Mouse (Mus musculus) hindbrain, embryonic 14.5 days (tissue): ENCODE results near the gene Inpp4a. TPM values are rescaled to one million over a fixed set of nuclear protein-coding genes. Genes with fewer than 3 reads are reported as not detected.

ENCODE experiments used
- ATAC-seq: fragments of 200-750 bp; cut with Nextera tagmentation; 2 replicates; pipeline ENCODE4 v1.8.0; 2017; ENCODE audit warnings: moderate number of reproducible peaks, mild to moderate bottlenecking, moderate TSS enrichment, moderate library complexity; ENCODE audit not compliant: low FRiP score
- DNase-seq: peaks from one replicate; pipeline ENCODE4 v3.0.0-alpha.2; 2015; ENCODE audit warnings: low spot score
- H3K27ac ChIP-seq: fragments of 300-500 bp; sonication (generic); 2 replicates; pipeline ENCODE4 v1.5.1; 2014; ENCODE audit warnings: mild to moderate bottlenecking, moderate library complexity
- H3K27me3 ChIP-seq: fragments of 300-500 bp; sonication (generic); 2 replicates; pipeline ENCODE4 v1.6.1; 2014; ENCODE audit warnings: mild to moderate bottlenecking, low read length, mixed read lengths; ENCODE audit not compliant: control insufficient read depth, insufficient read depth
- H3K36me3 ChIP-seq: fragments of 300-500 bp; sonication (generic); replicated peaks from 2 replicates; pipeline ENCODE4 v1.6.1; 2014; ENCODE audit not compliant: control insufficient read depth, insufficient read depth
- H3K4me1 ChIP-seq: fragments of 300-500 bp; sonication (generic); replicated peaks from 2 replicates; pipeline ENCODE4 v1.6.1; 2014; ENCODE audit warnings: antibody characterized with exemption, low read length, mixed read lengths; ENCODE audit not compliant: control insufficient read depth, insufficient read depth
- H3K4me2 ChIP-seq: fragments of 300-500 bp; sonication (generic); replicated peaks from 2 replicates; pipeline ENCODE4 v1.6.1; 2014; ENCODE audit warnings: mild to moderate bottlenecking, moderate library complexity
- H3K4me3 ChIP-seq: fragments of 300-500 bp; sonication (generic); replicated peaks from 2 replicates; pipeline ENCODE4 v1.5.1; 2014; ENCODE audit warnings: mild to moderate bottlenecking, low read length
- H3K9ac ChIP-seq: fragments of 300-500 bp; sonication (generic); 2 replicates; pipeline ENCODE4 v1.6.1; 2014
- H3K9me3 ChIP-seq: fragments of 300-500 bp; sonication (generic); 2 replicates; pipeline ENCODE4 v1.6.1; 2016; ENCODE audit warnings: low read length; ENCODE audit not compliant: control insufficient read depth
- whole genome bisulfite sequencing: fragments of 180-500 bp; shearing (Covaris S2); extraction: QIAGEN DNeasy Blood & Tissue Kit; methylation state at CpG from one replicate; pipeline ENCODE4 v1.1.7; 2014; 5-methylcytosine and 5-hydroxymethylcytosine counted together
- polyA plus RNA-seq: library from polyadenylated mRNA; unstranded; fragments of >200 nt; fragmentation: Nextera tagmentation; extraction: Ambion mirVana; gene quantifications from 2 replicates; pipeline ENCODE4 v1.2.1, GENCODE M21; 2014

Inpp4a gene
- polyA plus RNA-seq, 1 experiment from 2014 or later: 64.3 TPM

DNA sequence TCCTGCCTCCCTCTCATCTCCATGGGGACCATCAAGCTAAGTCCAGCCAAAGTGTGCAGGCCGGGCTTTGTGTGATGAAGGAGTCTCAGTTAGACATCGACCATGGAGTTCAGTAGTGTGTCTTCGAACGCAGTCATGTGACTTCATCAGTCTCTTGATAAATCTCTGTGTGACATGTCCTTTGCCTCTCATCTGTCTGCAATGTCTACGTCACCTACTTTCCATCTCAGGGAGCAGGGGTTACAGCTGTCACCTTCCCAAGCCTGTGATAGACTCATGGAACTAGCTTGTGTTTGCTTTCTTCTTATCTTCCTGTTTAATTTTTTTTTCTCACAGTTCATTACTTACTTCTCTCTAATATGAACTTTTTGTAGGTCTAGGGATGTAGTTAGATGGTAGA is 81.2 kb downstream of the Inpp4a start:
- H3K27me3 ChIP-seq: no peaks in the 10 kb centered on the region
- H3K4me3 ChIP-seq: no peak overlapping the region
- 88% methylated on average over 5 of the region's 5 CpGs for WGBS
- H3K9ac ChIP-seq: no peak overlapping the region
- no peak for ATAC-seq
- no peak for DNase-seq
- no peak overlapping the region for H3K4me2 ChIP-seq
- H3K4me1 ChIP-seq: no peaks in the 10 kb centered on the region
- H3K9me3 ChIP-seq: no peaks in the 10 kb centered on the region
- H3K27ac ChIP-seq: no peak overlapping the region
- peaks cover 69% of the 10 kb centered on the region for H3K36me3 ChIP-seq

DNA sequence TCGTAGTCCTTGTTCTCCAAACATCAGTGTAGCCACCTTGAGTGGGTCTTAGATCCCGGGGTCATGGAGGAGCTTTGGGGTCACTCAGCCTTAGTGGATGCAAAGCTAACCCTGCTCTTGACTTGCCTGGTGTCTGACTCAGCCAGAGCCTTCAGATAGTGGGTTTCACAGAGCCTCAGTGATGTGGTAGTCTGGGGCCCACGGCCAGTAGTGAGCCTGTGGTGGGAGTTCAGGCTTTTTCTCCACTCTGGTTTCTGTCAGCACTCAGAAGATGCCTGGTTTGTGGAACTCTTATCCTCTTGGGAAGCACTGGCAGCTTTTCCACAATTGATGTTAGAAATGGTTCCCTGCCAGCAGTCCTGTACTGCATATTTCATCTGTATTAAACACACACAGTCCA is 84.6 kb downstream of the Inpp4a start:
- DNase-seq (no peak), ATAC-seq (no peak)
- H3K27me3 ChIP-seq: no peaks in the 10 kb centered on the region
- H3K9me3 ChIP-seq: no peaks in the 10 kb centered on the region
- H3K36me3 ChIP-seq: peaks cover 58% of the 10 kb centered on the region
- H3K9ac ChIP-seq: no peak overlapping the region
- H3K27ac ChIP-seq: no peak overlapping the region
- H3K4me2 ChIP-seq: no peak overlapping the region
- 95% methylated on average over 3 of the region's 3 CpGs for WGBS
- no peaks in the 10 kb centered on the region for H3K4me1 ChIP-seq
- no peak overlapping the region for H3K4me3 ChIP-seq

GRCm38 (mm10) chr1:37386448-37386971 is 86.8 kb downstream of the Inpp4a start:
- H3K9me3 ChIP-seq: no peaks in the 10 kb centered on the region
- no peaks in the 10 kb centered on the region for H3K27me3 ChIP-seq
- no peaks in the 10 kb centered on the region for H3K4me1 ChIP-seq
- 87% methylated on average over 7 of the region's 7 CpGs for WGBS
- H3K4me2 ChIP-seq: no peak overlapping the region
- no peak overlapping the region for H3K27ac ChIP-seq
- H3K9ac ChIP-seq: no peak overlapping the region
- DNase-seq (no peak), ATAC-seq (no peak)
- peaks cover 56% of the 10 kb centered on the region for H3K36me3 ChIP-seq
- H3K4me3 ChIP-seq: no peak overlapping the region

GRCm38 (mm10) chr1:37393174-37393573 is 93.5 kb downstream of the Inpp4a start:
- WGBS: 68% methylated on average over 5 of the region's 5 CpGs
- H3K27me3 ChIP-seq: no peaks in the 10 kb centered on the region
- H3K36me3 ChIP-seq: peaks cover 81% of the 10 kb centered on the region
- H3K4me1 ChIP-seq: no peaks in the 10 kb centered on the region
- no peaks in the 10 kb centered on the region for H3K9me3 ChIP-seq
- no peak overlapping the region for H3K9ac ChIP-seq
- ATAC-seq: no peak
- H3K4me2 ChIP-seq: no peak overlapping the region
- DNase-seq: no peak
- no peak overlapping the region for H3K27ac ChIP-seq
- no peak overlapping the region for H3K4me3 ChIP-seq

- no peak overlapping the region for H3K4me3 ChIP-seq
- no peaks in the 10 kb centered on the region for H3K27me3 ChIP-seq
- no peak for ATAC-seq
- H3K4me2 ChIP-seq: no peak overlapping the region
- H3K36me3 ChIP-seq: peaks cover 84% of the 10 kb centered on the region
- H3K4me1 ChIP-seq: no peaks in the 10 kb centered on the region
- no peak overlapping the region for H3K27ac ChIP-seq
- DNase-seq: no peak
- H3K9ac ChIP-seq: no peak overlapping the region
- WGBS: 72% methylated on average over 1 of the region's 1 CpGs
- H3K9me3 ChIP-seq: no peaks in the 10 kb centered on the region
These were observed 96.8 kb downstream of the Inpp4a start for GRCm38 (mm10) chr1:37396481-37396880.

DNA sequence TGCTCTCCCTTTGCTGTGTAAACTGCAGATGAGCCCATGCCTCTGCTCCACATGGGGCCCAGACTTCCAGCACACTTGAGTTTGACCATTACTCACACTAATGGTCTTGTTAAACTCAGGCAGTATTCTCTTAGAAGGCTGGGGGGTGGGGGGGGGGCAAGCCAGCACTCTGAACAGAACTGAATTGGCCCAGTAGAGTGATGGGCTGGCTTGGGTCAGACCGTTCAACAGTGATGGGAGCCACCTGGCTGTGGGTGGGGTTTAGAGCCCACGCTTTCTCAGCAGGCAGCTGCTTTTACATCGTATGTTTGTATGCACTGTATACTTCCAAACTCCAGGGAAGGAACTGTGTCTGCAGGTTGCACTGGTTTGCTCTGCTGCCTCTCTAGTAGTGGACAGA is 99.3 kb downstream of the Inpp4a start:
- ATAC-seq (no peak), DNase-seq (no peak)
- Histone ChIP-seq H3K27me3 (no peaks in the 10 kb centered on the region), H3K9ac (no peak overlapping the region), H3K9me3 (no peaks in the 10 kb centered on the region), H3K4me1 (no peaks in the 10 kb centered on the region), H3K27ac (no peak overlapping the region), H3K4me3 (no peak overlapping the region), H3K36me3 (peaks cover 86% of the 10 kb centered on the region), H3K4me2 (no peak overlapping the region)
- WGBS: 62% methylated on average over 3 of the region's 3 CpGs

GRCm38 (mm10) chr1:37399734-37400133 is 100.1 kb downstream of the Inpp4a start:
- H3K9me3 ChIP-seq: no peaks in the 10 kb centered on the region
- no peak overlapping the region for H3K27ac ChIP-seq
- H3K4me1 ChIP-seq: no peaks in the 10 kb centered on the region
- H3K4me3 ChIP-seq: no peak overlapping the region
- ATAC-seq: no peak
- no peaks in the 10 kb centered on the region for H3K27me3 ChIP-seq
- no peak overlapping the region for H3K9ac ChIP-seq
- WGBS: 75% methylated on average over 8 of the region's 8 CpGs
- H3K4me2 ChIP-seq: no peak overlapping the region
- no peak for DNase-seq
- H3K36me3 ChIP-seq: peaks cover 80% of the 10 kb centered on the region

- no peak overlapping the region for H3K4me3 ChIP-seq
- ATAC-seq: no peak
- no peaks in the 10 kb centered on the region for H3K4me1 ChIP-seq
- H3K4me2 ChIP-seq: no peak overlapping the region
- no peak overlapping the region for H3K9ac ChIP-seq
- H3K36me3 ChIP-seq: peaks cover 72% of the 10 kb centered on the region
- H3K27me3 ChIP-seq: no peaks in the 10 kb centered on the region
- 58% methylated on average over 4 of the region's 4 CpGs for WGBS
- H3K27ac ChIP-seq: no peak overlapping the region
- H3K9me3 ChIP-seq: no peaks in the 10 kb centered on the region
- peak; percentile 60 for DNase-seq
These were observed 102.0 kb downstream of the Inpp4a start for GRCm38 (mm10) chr1:37401687-37402086.

- DNase-seq: no peak
- H3K4me2 ChIP-seq: no peak overlapping the region
- H3K27me3 ChIP-seq: no peaks in the 10 kb centered on the region
- no peak overlapping the region for H3K9ac ChIP-seq
- no peaks in the 10 kb centered on the region for H3K9me3 ChIP-seq
- peaks cover 54% of the 10 kb centered on the region for H3K36me3 ChIP-seq
- no peak; the same call in 1 of the 2 replicates for ATAC-seq
- H3K27ac ChIP-seq: no peak overlapping the region
- no peaks in the 10 kb centered on the region for H3K4me1 ChIP-seq
- 72% methylated on average over 2 of the region's 2 CpGs for WGBS
- no peak overlapping the region for H3K4me3 ChIP-seq
These were observed 105.5 kb downstream of the Inpp4a start for GRCm38 (mm10) chr1:37405137-37405536.

DNA sequence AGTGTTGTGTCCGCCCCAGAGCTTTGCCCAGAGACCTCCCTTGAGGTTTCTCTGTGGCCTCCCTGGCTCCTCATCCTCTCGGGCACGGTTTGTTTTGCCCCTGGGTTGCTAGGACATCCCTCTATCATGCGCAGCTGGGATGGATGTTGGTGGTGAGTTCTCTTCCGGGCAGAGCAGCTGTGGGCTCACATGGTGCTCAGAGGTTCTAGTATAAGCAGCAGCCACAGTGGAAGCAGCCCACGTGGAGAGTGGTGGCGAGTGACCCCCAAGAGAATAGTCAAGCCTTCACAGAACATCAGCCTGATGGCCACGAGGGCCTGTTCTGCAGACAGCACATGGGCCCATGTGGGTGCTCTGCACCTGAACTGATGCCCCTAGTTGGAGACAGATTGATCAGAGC is 107.6 kb downstream of the Inpp4a start:
- WGBS: 84% methylated on average over 8 of the region's 8 CpGs
- H3K27ac ChIP-seq: no peak overlapping the region
- no peak overlapping the region for H3K4me2 ChIP-seq
- H3K9ac ChIP-seq: no peak overlapping the region
- ATAC-seq (no peak), DNase-seq (no peak)
- no peaks in the 10 kb centered on the region for H3K9me3 ChIP-seq
- peaks cover 43% of the 10 kb centered on the region for H3K36me3 ChIP-seq
- no peak overlapping the region for H3K4me3 ChIP-seq
- no peaks in the 10 kb centered on the region for H3K27me3 ChIP-seq
- H3K4me1 ChIP-seq: no peaks in the 10 kb centered on the region
